Mouse (Mus musculus) neutrophil, adult 5-6 weeks (primary cell): ENCODE results near the gene Mmp8. TPM values are rescaled to one million over a fixed set of nuclear protein-coding genes. Genes with fewer than 3 reads are reported as not detected.
A peak's percentile ranks its signal among the peaks of the same experiment; 100 is the strongest.

ENCODE experiments used
- ATAC-seq: fragments of 151-379, 151-347 bp; 2 replicates; pipeline ENCODE4 v1.8.0; 2017; ENCODE audit warnings: mild to moderate bottlenecking, moderate TSS enrichment; ENCODE audit not compliant: insufficient number of reproducible peaks, poor library complexity, low FRiP score, severe bottlenecking; ENCODE audit errors: extremely low read depth
- total RNA-seq: library from RNA; stranded (forward); fragments of 200-1000 nt; gene quantifications from 2 replicates; pipeline ENCODE4 v1.2.3, GENCODE M21; 2017

The Mmp8 gene
- 249 and 267 TPM in 2 replicates for total RNA-seq

DNA sequence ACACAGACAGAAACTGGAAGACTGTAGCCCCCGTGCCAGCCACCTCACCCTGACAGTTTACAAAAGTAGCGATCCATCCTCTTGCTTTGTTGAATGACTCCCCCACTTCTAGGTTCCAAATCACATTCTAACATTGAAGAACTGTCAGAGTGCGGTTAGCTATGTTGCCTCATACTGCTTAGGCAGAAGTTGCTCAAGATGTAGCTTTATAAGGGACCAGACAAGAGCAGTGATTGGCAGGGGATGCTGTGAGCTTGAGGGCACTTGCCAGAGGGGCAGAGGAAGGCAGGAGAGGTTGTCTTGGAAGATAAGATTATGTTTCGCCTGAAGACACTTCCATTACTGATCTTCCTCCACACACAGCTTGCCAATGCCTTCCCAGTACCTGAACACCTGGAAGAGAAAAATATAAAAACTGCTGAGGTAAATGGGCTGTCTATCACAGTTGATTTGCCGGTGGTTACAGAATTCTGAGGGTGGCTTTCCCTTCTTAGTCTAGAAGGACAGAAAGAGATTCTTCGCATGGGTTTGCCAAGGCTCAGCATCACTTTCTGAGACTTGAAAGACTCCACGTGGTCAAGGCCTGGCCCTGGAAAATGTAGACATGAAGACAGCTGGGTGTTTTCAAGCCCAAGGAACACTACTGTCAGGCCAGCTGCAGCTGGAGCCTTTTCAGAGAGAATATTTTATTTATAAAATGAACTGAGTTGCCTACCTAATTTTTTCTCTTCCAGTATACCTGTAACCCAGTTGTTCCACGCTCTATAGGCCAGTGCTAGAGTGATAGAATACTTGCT lies at the start of gene Mmp8:
Gene Mmp8, plus strand, starts transcription at position 236 of the 797 bp plus-strand sequence.
- peak; percentile 93 for ATAC-seq

DNA sequence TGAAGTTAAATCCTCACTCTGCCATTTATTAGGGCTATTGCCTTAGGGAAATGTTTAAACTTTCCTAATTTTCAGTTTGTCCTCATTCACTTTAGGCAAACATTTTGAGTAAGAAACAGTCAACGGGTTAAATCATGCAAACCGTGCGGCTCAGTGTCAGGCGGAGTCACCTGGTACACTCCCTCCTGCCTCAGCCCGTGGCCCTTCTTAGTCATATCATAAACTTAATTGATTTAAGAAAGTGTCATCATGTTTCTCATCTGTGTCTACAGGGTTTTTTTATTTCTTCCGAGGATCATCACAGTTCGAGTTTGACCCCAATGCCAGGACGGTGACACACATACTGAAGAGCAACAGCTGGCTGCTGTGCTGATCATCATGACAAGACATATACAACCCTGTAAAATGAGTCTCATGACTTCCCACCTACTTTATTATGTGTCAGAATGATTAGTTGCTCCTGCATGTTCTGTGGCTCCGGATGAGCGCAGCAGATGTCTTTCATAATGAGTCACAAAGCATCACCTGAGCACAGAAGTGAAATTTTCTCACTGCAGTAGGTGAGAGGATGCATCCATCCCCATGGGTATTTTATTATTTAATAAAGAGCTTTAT lies 48.5 kb upstream of the Mmp8 start:
- ATAC-seq: no peak

DNA sequence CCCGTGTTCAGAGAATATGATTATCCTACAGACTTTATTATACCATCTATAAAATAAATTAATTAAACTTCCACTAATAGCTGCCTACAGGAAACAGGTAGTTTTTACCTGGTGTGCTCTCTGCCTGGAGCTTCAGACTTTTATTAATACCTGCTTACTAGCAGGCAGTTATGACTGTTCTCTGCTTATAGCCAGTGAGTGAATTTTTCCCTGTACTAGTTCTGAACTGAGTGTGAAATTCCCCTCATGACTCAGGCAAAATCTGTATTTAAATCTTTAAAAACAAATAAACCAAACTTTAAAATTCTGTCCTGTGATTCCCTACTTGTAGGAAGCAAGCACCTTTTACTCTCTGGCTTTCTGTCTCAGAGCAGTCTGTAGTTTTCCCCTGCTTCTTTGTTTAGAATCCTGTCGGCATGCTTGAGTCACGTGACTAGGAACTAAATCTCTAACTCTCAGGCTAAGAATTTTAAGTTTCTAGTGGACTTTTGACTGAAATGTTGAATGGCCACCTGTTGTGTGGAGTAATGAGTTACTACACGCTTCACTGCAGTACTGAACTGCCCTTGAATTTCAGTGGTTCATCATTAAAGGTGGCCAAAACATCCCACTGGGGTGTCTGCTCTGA lies 40.2 kb upstream of the Mmp8 start:
- no peak for ATAC-seq

DNA sequence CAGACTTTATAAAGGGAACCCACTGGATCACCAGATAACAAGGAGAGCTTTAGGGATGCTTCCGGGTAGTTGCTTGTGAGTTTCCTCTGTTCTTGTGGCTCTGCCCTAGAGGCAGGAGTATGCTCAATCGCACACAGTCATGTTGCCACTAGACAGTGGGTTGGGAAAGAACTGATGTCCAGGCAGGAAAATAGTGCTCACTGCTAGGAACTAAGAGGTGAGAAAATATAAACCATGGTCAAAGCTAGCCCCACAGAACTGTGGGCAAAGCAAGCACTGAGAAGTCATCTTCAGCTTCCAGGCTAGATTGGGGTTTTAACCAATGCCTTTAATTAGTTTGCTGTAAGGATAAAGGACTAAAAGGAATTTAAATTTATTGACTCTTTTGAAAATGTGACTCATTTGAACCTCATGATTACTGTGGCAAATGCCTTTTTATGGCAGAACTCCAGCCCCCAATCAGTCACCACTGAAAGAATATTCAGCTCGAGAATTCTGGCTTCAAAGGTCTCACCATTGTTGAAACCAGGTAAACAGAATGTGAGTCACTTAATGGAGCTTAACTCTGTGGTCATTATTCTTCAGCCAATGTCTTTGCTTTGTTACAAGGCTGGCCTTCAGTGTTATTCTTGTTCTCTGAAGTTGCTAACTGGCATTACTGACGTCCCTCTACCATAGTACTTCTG lies 31.9 kb upstream of the Mmp8 start:
- no peak for ATAC-seq

DNA sequence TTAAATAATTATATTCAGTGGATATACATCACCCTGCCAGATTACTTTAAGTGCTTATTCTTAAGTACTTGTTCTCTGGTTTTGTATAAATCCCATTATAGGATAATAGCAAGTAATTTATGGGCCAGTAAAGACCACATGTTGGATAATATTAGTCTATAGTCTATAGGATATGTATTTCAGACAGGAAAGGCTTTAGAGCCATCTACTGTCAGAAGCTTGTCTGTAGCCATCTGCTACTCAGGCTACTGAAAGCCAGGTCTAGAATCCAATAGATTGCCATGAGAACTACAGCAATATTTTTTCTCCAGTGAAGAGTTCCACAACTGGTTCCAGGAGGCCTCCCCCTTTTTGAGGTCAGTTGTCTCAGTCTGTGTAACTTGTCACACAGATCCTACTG lies 15.5 kb upstream of the Mmp8 start:
- no peak for ATAC-seq

DNA sequence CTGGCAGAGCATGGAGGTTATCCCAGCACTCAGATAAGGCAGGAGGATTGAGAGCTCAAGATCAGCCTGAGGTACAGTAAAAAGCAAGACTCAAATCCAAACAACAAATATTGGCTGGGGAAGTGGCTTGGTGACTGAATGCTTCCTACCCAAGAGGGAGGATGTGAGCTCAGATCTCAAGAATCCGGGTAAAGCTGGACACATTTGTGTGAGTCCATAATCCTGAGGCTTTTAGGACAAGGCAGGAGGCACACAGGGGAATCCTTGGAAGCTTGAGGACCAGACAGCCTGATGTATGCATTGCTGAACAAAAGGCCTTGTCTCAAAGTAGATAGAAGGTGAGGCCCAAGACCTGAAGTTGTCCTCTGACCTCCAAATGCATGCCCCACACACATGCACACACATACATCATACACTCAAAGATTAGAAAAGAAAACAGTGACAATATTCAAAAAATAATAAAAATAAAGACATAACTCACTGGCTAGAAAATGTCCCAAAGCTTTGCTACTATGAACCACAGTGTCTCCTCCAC lies 13.3 kb upstream of the Mmp8 start:
- ATAC-seq: no peak

DNA sequence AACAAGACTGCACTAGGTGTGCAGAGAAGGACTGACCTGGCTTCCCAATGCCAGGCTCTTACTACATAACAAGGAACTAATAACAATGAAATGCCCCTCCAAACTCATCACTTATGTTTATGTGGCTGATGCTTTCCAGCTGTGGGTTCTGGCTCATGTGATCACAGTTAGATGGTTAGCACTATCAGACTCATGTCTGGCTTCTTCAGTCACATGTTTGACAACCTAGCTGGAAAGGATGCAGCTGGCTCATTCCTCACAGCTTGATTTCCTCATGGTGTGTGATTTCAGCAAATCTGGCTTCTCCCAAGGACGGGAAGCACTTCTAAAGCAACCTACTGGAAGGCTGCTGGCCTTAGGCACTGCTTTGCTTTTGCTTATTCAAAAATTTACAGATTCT lies 12.8 kb upstream of the Mmp8 start:
- ATAC-seq: no peak

DNA sequence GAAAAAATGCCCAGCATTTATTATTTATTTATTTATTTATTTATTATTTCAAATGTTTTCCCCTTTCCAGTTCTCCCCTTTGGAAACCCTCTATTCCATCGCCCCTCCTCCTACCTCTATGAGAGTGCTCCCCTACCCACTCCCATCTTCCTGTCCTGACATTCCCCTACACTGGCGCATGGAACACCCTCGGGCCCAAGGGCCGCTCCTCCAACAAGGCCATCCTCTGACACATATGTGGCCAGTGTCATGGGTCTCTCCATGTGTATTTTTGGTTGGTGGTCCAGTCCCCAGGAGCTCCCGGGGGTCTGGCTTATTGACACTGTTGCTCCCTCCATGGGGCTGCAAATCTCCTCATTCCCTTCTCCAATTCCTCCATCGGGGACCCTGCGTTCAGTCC lies 12.3 kb upstream of the Mmp8 start:
- ATAC-seq: no peak

DNA sequence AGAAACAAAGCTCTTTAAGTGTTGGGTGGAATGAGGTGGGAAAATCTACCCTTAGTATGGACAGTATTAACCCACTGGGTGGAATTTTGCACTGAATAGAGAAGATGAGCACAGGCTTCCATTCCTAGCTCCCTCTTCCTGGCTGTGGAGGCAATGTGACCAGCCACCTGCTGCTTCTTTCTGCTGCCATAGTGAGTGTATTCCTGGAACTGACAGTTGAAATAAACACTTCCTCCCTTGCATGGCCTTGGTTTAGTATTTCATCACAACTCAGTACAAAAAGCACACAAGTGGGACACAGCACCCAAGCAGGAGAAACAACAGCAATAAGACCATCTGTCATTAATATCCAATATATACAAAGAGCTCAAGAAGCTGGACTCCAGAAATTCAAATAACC lies 6.3 kb upstream of the Mmp8 start:
- ATAC-seq: no peak

DNA sequence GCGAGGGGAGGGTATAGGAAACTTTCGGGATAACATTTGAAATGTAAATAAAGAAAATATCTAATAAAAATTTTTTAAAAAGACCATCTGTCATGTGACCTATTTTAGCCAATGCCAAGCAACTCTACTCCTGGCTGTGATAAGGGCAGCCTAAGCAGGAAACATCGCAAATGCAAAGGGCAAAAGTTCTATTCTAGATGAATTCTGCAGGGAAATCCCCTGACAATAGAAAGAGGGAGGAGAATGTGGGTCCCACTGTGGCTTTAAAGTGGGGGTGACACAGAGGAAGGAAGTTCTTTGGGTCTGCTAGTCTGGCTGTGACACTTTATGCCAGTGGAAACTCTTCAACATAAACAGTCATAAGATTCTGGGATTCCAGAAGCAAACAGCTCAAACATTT lies 4.7 kb upstream of the Mmp8 start:
- no peak for ATAC-seq

DNA sequence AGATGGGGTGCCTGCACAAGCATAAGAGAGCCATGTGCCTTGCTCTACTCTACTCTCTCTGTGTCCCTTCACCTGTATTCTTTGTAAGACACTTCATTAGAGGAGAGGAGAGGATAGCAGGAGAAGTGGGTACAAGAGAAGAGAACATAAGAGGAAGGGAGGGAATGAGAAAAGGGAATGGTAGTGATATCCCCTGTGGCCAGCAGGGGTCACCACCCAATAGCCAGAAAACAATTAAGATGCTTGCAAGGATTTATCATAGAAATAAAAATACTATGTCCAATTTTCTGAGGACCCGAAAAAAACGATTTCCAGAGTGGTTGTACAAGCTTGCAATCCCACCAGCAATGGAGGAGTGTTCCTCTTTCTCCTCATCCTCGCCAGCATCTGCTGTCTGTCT lies 3.9 kb upstream of the Mmp8 start:
- peak; percentile 55; the same call in 1 of the 2 replicates for ATAC-seq

DNA sequence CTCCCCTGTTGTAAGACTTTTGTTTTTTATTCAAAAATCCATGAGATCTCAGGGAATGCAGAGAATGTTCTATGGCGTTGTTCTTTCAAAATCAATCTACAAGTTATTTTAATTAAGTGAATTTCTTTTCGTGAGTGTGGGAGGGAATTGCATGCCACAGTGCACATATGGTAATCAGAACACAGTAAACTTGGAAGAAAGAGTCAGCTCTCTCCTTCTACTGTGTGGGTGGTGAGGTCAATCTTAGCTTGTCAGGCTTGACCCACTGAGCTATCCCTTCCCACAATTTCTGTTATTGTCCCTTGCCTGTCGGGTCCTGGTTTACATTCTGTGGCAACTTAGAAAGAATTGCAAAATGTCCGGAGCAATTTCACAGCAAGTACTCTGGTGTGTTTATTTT lies 1.8 kb downstream of the Mmp8 start:
- no peak for ATAC-seq

DNA sequence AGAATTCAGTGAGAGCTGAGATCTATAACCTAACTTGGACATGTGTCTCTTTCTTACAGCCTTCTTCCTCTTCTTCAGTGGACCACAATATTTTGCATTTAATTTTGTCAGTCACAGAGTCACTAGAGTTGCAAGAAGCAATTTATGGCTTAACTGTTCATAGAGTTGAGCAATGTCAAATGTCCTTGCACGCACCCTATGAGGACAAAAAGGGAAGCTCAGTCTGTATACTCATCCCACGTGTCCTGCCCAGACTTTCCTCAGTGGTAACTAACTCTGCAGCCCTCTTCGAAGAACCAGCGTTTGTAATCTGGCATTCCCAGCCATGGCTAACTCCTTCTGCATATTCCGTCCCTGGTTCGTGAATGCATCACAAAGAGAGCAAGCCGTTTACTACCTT lies 9.1 kb downstream of the Mmp8 start:
- ATAC-seq: peak; percentile 97

DNA sequence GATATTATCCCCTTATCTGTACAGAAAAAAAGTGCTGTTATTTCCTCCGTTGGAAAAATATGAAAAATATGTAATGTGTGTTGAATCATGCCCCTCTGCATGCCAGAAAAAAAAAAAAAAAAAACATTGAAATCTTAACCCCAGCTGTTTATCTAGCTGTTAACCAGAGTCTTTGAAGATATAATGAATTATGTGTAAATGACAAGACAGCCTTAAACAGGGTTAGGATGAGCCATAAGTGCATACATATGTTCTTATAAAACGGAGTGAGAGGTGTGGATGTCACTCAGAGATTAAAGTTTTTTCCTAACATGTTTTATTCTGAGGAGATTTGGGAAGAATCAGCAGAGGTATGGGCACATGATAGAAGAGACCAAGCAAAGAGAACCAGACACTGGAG lies 9.7 kb downstream of the Mmp8 start:
- ATAC-seq: no peak

DNA sequence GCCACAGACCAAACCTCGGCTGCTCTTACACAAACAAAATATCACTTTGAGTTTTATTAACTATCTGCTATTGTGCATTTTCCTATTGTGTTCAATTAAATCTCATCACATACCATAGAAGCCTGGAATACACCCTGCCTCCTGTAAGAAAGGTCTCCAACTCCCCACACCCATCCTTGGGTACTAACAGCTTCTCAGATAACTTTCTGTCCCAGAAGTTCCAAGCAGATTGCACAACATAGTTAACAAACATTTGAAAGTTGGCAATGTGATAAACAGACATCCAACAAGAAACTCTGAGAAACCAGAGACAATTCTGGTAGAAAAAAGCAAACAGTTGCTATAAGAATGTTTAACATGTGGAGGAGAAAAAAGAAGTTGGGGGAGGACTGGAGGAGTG lies 12.2 kb downstream of the Mmp8 start:
- no peak for ATAC-seq

DNA sequence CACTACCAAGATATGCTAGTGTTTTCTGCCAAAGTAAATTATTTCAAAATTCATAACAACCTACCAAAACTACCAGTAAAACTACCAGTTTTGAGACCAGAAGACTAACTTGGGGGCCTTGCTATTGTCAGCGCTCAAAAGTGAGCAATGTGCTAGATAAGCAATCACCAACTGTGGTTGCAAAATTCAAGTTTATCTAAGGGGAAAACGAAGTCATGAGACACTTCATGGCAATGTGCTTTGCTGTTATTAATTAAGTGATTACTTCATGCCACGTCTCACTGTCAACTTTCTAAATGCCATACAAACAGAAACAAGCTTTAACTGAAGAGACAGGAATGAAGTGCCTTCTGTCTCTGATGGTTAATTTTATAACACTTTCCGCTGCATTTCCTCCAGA lies 12.9 kb downstream of the Mmp8 start, which contains the start of gene Mmp27:
Gene Mmp27, plus strand, starts transcription at position 235 of the 400 bp plus-strand sequence.
- no peak for ATAC-seq

DNA sequence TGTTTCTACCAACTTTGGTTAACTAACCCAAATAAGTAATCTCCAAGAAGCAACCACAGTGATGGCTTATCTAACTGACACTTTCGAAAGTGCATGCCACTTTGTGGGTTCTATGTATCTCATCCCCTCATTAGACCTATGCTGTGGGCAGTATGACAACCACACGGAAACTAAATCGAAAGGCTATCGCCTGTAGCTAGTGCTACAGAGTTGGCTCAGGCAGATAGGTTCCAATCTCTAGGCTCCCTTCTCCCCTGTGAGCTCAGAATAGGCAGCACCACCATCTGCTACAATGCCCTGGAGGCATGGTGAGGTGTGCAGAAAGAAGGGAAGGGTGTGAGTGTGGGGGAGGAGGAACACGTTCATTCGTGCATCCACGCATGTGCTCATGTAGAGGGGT lies 13.9 kb downstream of the Mmp8 start:
- no peak for ATAC-seq

DNA sequence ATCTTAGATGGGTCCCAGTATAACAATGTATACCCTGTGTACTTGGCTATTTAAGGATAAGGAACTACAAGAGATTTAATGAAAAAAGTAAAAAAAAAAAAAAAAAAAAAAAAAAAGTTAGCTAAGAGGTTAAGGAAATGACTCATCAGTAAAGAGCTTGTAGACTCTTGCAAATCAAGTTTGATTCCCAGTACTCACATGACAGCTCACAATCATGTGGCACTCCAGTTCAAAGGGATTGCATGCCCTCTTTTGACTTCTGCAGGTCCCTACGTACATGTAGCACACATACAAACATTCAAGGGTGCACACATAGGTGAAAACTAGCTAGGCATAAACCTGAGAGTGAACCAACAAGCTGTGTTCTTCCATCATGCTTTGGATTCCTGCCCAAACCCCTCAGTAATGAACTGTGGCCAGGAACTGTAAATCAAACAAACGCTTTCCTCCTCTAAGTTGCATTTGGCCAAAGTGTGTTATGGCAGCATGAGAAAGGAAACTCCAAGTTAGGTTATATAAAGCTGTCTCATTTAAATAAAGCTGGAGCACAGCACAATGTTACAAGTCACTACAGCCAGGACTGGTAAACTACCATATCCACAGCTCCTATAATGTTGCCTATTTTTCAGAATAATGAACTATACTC lies 14.5 kb downstream of the Mmp8 start:
- no peak for ATAC-seq

DNA sequence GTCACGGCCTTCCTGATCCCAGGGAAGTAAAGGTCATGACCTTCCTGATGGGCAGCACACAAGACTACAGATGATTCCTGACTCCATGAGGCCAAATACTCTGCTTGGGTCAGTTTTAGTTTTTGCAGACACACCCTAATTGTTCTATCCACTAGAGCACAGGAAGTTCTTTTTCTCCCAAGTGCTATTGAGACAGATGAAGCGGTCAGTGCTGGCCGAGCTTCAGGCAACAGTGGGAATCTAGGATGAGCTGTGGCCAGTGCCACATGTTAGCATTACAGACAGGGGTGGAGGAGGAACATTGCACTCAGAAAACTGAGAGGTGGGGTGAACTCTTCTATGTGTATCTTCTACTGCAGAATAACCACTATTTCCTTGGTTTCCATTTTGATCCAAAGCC lies 17.3 kb downstream of the Mmp8 start:
- ATAC-seq: no peak
